Mouse (Mus musculus) megakaryocyte, embryonic 14.5 days (primary cell): ENCODE measurements around the gene Poc1a.

Experiments
- FLI1 ChIP-seq: IDR thresholded peaks from 2 replicates; pipeline ENCODE4 v1.6.1; 2012; ENCODE audit warnings: low read length, inconsistent platforms, mixed read lengths
- GATA1 ChIP-seq: IDR thresholded peaks from 3 replicates; pipeline ENCODE4 v1.6.1; 2012; ENCODE audit warnings: mixed read lengths, low read length, inconsistent platforms, borderline replicate concordance

- TF ChIP-seq GATA1 (no peak), FLI1 (no peak)
Measured at GRCm38 (mm10) chr9:106231816-106232215, 49.0 kb upstream of the Poc1a start.
